Mouse (Mus musculus) frontal cortex, adult (tissue): Measurements from ENCODE around the gene Kctd15.

Experiments
- ATAC-seq: cut with Nextera tagmentation; 2 replicates; pipeline ENCODE4 v1.9.2; 2017; ENCODE audit warnings: mild to moderate bottlenecking, moderate library complexity, mixed read lengths; ENCODE audit not compliant: low TSS enrichment

Kctd15 gene

GRCm38 (mm10) chr7:34656632-34657031 is at the start of gene Kctd15:
Gene Kctd15 (minus strand): TSS chr7:34656732.
- ATAC-seq: no peak

DNA sequence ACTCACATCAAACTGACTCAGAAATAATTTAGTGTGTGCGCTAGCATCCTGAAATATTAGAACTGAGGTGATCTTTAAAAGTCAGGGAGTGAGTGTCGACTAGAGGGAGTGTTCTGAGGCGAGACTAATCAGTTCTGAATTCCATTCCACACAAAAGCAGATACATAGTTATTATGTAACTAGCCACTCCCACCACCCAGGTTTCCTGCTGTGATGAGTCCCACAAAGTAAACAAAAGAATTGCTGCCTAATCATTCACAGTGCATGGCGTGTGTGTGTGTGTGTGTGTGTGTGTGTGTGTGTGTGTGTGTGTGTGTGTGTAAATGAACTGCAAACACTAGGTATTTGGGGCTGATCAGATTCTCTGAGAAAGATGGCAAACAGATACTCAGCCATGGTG is 47.9 kb upstream of the Kctd15 start:
- ATAC-seq: no peak

- no peak for ATAC-seq
Measured at GRCm38 (mm10) chr7:34703437-34703836, 46.9 kb upstream of the Kctd15 start.

GRCm38 (mm10) chr7:34702718-34703351 is 46.3 kb upstream of the Kctd15 start:
- ATAC-seq: peak; percentile 62

GRCm38 (mm10) chr7:34699888-34700287 is 43.4 kb upstream of the Kctd15 start:
- peak; percentile 69 for ATAC-seq

DNA sequence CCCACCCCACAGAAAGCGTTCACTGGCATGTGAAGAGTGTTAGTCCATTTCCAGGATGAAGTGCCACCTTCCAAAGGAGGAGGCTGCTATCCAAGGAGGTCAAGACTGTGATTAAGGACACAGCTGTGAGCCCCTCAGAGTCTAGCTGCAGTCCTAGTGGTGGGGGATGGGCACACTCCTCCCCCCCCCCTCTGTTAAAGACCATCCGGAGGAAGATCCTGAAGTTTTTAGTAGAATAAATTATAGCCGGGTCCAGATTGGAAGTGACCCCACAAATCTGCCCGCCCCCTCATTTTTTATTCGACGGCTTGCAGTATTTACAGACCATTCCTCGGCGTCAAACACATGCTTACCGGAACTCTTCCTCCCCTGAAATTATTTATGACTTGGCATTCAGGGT is 41.7 kb upstream of the Kctd15 start:
- ATAC-seq: no peak

- no peak for ATAC-seq
Measured at GRCm38 (mm10) chr7:34696086-34696485, 39.6 kb upstream of the Kctd15 start.

DNA sequence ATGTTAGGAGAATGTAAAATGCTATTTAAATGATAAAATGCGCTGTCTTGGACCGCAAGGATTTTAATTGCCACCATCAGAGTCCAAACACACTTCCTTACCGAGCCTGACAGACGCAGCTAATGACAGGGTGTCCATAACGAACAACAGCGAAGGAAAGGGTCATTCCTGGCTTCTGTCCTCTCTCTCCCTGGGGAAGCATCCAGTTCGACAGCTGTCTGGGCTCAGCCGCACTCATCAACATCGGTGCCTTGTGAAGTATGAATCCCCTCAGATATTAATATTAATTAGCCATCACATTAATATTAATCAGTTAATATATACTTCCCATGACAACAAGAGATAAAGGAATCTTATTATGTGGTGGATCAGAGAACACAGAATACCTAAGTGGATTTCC is 38.4 kb upstream of the Kctd15 start:
- no peak for ATAC-seq

- ATAC-seq: no peak
Measured at GRCm38 (mm10) chr7:34693916-34694315, 37.4 kb upstream of the Kctd15 start.

- no peak for ATAC-seq
Measured at GRCm38 (mm10) chr7:34693072-34693471, 36.5 kb upstream of the Kctd15 start.

DNA sequence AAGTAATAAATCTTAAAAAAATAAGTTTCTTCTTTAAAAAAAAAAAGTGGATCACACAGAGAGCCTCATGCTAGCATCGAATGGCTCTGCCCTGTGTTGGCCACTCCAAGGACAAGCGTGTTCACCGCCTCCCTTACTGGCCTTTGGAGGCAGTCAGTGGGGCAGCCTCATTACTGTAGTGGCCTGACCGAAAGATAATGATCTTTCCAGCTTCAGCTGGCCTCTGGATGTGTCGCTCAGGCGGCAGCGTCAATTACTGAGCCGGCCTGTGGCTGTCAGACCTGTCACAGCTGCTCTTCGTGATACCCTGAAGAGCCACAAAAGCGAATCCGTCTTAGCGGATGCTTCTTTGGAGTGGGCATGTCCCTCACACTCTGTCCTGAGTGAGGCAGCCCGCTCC is 33.6 kb upstream of the Kctd15 start:
- ATAC-seq: no peak

DNA sequence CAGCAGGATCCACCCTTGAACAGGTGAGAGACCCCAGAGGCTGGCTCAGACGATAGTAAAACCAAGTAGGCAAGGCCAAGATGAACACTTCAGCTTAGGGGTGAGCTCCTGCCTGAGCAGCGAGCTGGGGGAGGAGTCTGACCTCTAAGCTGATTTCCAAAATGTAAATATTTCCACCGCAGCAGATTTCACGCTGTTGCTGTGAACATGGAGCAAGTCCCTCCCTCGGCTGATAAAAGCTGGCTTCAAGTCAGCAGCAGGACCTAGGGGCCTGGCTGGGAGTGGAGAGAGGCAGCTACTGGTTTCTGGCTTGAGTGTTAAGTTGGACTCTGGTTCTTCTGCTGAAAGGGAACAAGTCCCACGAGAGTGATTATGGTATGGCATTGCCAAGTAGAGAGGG is 32.5 kb upstream of the Kctd15 start:
- no peak for ATAC-seq

GRCm38 (mm10) chr7:34685801-34686200 is 29.3 kb upstream of the Kctd15 start:
- ATAC-seq: no peak

GRCm38 (mm10) chr7:34685176-34685575 is 28.6 kb upstream of the Kctd15 start:
- ATAC-seq: no peak

GRCm38 (mm10) chr7:34680771-34681421 is 24.4 kb upstream of the Kctd15 start:
- no peak for ATAC-seq

DNA sequence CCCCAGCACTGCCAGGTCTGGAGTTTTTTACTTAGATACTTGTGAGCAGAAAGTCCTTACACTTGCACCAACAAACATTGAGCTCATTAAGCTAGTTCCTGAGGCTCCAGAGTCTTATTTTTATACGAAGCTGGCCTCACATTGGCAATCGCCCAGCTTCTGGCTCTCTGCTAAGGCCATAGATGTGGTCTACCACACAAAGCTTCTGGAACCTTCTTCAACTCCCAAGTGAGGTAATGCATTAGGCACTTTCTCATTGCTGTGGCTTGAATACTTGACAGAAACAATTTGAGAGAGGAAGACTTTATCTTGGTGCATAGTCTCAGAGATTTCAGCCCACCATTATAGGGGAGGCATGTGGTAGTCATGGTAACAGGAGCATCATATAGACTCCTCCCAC is 23.4 kb upstream of the Kctd15 start:
- no peak for ATAC-seq

DNA sequence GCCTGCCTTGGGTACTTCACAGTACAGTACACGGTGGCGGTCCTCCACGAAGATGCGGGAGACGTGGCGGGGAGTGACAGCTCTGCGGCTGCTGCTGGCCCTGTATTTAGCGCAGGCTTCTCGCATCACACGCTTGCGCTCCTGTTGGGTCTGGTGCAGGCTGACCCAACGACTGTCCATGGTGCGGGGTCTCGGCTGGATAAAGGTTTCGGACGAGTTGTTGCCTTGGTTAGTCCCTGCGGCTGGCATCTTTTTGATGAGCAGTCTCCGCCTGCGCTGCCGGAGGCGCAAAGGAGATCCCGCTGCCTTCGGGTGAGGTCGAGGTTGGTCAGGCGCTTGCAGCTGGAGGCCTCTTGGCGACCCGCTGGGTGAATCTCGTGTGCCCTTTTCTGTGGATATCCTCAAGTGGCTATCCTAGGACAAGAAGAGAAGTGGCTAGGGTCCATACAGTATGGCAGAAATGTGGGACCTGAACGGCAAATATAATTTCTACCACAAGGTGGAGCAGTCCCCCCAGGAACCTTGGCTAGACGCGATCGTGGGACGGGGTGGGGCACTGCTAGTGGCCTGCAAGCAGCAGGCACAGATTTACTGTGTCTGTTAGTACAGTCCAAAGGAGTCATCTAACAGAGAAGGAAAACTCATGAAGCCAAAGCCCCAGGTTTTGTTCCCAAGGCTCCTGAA is 19.4 kb upstream of the Kctd15 start:
- peak; percentile 66 for ATAC-seq

DNA sequence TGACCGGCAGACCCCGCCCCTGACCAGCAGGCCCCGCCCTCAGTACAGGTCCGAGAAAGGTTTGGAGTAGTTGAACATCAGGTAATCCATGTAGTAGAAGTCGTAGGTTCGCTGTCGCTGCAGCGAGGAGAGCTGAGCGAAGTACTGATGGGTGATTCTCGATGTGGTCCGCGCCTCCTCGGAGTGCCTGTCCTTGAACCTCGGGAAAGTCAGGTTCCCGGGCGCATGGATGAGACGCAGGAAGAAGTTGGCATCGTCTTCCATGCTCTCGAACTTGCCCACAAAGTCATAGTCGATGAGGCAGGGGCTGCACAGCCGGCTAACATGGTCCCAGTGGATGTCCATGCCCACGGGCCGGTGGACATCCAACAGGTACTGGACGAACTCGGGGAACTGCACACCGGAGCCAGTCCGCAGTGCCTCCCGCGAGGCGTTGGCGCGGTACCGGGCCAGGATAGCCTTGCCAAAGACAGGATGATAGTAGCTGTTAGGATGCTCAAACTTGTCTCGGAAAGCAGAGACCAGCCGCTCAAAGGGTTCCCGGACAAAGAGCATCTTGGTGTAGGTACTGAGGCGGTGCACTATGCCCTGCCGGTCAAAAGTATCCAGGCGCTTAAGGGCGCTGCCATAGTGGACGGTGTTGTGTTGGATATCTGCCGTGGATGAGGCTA is 18.7 kb upstream of the Kctd15 start:
- ATAC-seq: no peak

DNA sequence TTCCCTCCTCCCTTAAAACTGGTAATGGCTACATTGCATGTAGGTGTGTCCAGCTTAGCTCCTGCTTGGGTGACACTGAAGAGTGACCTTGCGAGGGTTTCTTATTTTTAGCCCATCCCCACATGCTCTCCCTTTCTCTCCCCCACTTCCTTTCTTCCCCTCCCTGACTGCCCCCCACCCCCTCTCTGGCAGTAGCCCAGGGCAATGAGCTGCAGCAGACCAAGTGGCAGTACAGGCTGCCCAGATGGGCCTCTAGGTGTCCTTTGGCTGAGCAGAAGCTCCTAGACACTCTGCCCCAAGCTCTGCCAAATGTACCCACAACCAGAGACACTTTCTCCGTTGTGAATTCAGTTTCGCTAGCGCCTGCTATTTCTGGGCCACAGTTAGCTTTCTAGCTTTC is 16.4 kb upstream of the Kctd15 start:
- ATAC-seq: no peak

DNA sequence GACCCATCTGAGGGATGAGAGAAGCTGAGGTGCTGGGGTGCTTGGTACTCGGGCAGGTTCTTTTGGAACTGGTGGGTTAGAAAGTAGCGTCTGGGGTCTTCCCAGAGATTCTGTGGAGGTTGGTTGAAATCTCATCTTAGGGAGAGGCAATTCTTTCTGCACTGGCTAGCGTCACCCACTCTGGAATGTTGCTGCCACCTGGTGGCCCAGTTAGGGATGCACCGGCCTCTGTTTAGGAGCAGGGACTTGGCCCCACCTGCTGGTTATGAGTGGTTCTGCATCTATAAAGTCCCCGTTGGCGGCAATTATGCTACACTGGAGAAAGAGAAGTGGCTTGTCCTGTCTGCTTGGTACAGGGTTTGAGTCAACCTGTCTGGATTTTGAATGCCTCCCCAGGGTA is 15.4 kb upstream of the Kctd15 start:
- ATAC-seq: peak; percentile 64

- ATAC-seq: no peak
Measured at GRCm38 (mm10) chr7:34670778-34671177, 14.2 kb upstream of the Kctd15 start.

GRCm38 (mm10) chr7:34669336-34669735 is 12.8 kb upstream of the Kctd15 start:
- no peak for ATAC-seq

GRCm38 (mm10) chr7:34667874-34668273 is 11.3 kb upstream of the Kctd15 start:
- no peak for ATAC-seq
